Mouse (Mus musculus): ENCODE measurements around the gene Ank2. TPM values are rescaled to one million over a fixed set of nuclear protein-coding genes. Genes with fewer than 3 reads are reported as not detected.

Gene Ank2
- polyA plus RNA-seq, 1 experiment, result 5.8 TPM

DNA sequence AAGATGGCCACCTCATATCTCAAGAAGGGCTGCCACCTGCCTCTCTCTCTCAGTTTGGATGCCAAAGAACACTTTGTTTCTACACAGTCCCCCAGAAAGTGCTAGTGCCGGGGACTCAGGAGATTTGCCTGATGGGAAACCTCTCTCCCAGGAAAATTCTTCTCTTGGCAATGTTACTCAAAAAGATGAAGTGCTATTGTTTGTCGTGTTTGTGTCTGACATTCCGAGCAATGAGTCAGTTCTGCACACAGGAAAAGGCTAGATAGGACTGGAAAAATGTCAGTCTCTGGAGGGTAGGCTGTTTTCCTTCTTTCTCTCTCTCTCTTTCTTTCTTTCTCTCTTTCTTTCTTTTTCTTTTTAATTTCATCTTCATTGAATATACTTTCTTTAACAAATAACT, 577.2 kb downstream of the Ank2 start:
- H3K4me3 ChIP-seq (replicated peaks; ENCODE audit: extremely low read depth, low read depth, low read length), result no peak overlapping the region
- H3K4me1 ChIP-seq (ENCODE audit: control insufficient read depth, insufficient read depth, low read length), result no peaks in the 10 kb centered on the region
- no peak for TF ChIP-seq POLR2A (IDR thresholded peaks at IDR 0.05; ENCODE audit: borderline replicate concordance, extremely low read depth, low read depth, low read length)
- no peak for TF ChIP-seq CTCF (IDR thresholded peaks at IDR 0.05; ENCODE audit: insufficient read depth, low read length)
- WGBS, result 27% methylated on average over 3 of the region's 3 CpGs
- DNase-seq, result no peak

- 70% methylated on average over 3 of the region's 3 CpGs for WGBS
- Histone ChIP-seq H3K4me1 (ENCODE audit: control insufficient read depth, insufficient read depth, low read length) (no peaks in the 10 kb centered on the region), H3K4me3 (replicated peaks; ENCODE audit: extremely low read depth, low read depth, low read length) (no peak overlapping the region)
- no peak for DNase-seq
- no peak for TF ChIP-seq POLR2A (IDR thresholded peaks at IDR 0.05; ENCODE audit: borderline replicate concordance, extremely low read depth, low read depth, low read length)
- no peak for TF ChIP-seq CTCF (IDR thresholded peaks at IDR 0.05; ENCODE audit: insufficient read depth, low read length)
These were observed 578.9 kb downstream of the Ank2 start for GRCm38 (mm10) chr3:126920296-126920695.

GRCm38 (mm10) chr3:126918805-126919473, 580.2 kb downstream of the Ank2 start:
- WGBS, result 70% methylated on average over 10 of the region's 10 CpGs
- Histone ChIP-seq H3K4me1 (ENCODE audit: control insufficient read depth, insufficient read depth, low read length) (no peaks in the 10 kb centered on the region), H3K4me3 (replicated peaks; ENCODE audit: extremely low read depth, low read depth, low read length) (no peak overlapping the region)
- TF ChIP-seq CTCF (IDR thresholded peaks at IDR 0.05; ENCODE audit: insufficient read depth, low read length) (no peak), POLR2A (IDR thresholded peaks at IDR 0.05; ENCODE audit: borderline replicate concordance, extremely low read depth, low read depth, low read length) (no peak)
- DNase-seq, result no peak

DNA sequence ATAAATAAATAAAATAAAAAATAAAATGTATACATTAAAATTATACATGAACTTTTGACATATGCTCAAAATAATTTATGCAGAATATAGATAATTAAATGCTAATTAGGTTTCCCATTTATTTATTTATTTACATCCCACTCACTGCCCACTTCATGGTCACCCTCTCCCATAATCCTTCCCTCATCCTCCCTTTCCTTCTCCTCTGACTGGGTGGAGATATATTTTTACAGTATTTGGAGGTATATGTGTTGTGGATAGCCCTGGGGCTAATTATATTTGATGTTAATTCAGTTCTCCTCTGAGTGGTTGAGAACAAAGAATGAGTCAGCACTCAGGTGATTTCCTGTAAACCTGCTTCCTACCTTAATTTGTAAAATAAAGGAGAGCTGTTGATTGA, 582.8 kb downstream of the Ank2 start:
- Histone ChIP-seq H3K4me1 (ENCODE audit: control insufficient read depth, insufficient read depth, low read length) (no peaks in the 10 kb centered on the region), H3K4me3 (replicated peaks; ENCODE audit: extremely low read depth, low read depth, low read length) (no peak overlapping the region)
- DNase-seq, result no peak
- TF ChIP-seq CTCF (IDR thresholded peaks at IDR 0.05; ENCODE audit: insufficient read depth, low read length), result no peak
- TF ChIP-seq POLR2A (IDR thresholded peaks at IDR 0.05; ENCODE audit: borderline replicate concordance, extremely low read depth, low read depth, low read length), result no peak

GRCm38 (mm10) chr3:126903543-126903942, 595.6 kb downstream of the Ank2 start:
- DNase-seq, result no peak
- WGBS, result 5% methylated on average over 3 of the region's 3 CpGs
- no peak overlapping the region for H3K4me3 ChIP-seq (replicated peaks; ENCODE audit: extremely low read depth, low read depth, low read length)
- TF ChIP-seq CTCF (IDR thresholded peaks at IDR 0.05; ENCODE audit: insufficient read depth, low read length) (peak; percentile 76), POLR2A (IDR thresholded peaks at IDR 0.05; ENCODE audit: borderline replicate concordance, extremely low read depth, low read depth, low read length) (no peak)
- no peaks in the 10 kb centered on the region for H3K4me1 ChIP-seq (ENCODE audit: control insufficient read depth, insufficient read depth, low read length)

DNA sequence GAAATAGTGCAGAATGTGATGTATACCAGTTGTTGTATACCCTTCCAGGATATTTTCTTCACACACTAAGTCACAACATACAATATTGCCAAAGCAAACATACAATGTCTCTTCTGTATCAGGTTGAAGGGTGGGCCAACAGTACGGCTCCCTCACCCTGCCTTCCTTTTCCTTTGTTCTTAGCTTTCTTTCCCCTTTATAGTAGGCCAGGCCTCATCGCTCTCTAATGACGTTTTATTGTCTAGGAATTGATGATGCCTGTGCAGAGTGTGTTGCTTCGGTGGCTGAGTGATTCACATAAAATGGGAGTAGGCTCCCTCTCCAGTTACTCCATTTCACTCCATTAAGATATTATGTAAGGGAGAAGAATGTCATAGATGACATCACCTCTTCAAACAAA, 612.5 kb downstream of the Ank2 start:
- WGBS, result 82% methylated on average over 4 of the region's 4 CpGs
- Histone ChIP-seq H3K4me1 (ENCODE audit: control insufficient read depth, insufficient read depth, low read length) (no peaks in the 10 kb centered on the region), H3K4me3 (replicated peaks; ENCODE audit: extremely low read depth, low read depth, low read length) (no peak overlapping the region)
- DNase-seq, result no peak
- TF ChIP-seq POLR2A (IDR thresholded peaks at IDR 0.05; ENCODE audit: borderline replicate concordance, extremely low read depth, low read depth, low read length) (no peak), CTCF (IDR thresholded peaks at IDR 0.05; ENCODE audit: insufficient read depth, low read length) (no peak)

DNA sequence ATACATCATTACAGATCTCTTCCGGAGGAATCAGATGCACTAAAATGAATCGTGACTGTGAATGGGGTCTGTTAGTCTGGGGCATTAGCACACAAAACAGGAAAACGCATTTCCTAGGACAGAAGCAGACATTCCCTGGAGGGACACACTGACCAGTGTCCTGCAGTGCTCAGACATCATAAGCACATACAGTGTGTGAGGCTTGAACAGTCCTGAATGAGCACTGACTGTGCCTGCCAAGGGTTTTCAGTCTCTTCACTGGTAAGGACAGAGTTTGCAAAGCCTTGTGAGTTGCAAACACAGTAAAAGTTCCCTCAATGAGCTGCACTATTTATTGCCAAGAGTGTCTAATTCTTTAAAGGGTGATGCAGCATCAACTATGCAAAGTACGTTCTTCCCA, 613.1 kb downstream of the Ank2 start:
- TF ChIP-seq POLR2A (IDR thresholded peaks at IDR 0.05; ENCODE audit: borderline replicate concordance, extremely low read depth, low read depth, low read length) (no peak), CTCF (IDR thresholded peaks at IDR 0.05; ENCODE audit: insufficient read depth, low read length) (no peak)
- 74% methylated on average over 4 of the region's 4 CpGs for WGBS
- no peak for DNase-seq
- Histone ChIP-seq H3K4me1 (ENCODE audit: control insufficient read depth, insufficient read depth, low read length) (no peaks in the 10 kb centered on the region), H3K4me3 (replicated peaks; ENCODE audit: extremely low read depth, low read depth, low read length) (no peak overlapping the region)

DNA sequence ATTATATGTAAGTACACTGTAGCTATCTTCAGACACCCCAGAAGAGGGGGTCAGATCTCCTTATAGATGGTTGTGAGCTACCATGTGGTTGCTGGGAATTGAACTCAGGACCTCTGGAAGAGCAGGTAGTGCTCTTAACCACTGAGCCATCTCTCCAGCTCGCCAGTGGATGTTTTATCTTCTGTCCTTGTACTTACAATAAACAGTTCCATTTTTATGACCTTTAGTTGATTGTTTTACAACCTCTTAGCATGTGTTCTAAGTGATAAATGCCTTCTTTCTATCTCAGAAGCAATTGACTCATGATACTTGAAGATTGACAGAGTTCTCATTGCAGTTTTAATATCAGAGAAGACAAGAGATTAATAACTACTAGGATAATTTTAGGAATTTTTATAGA, 620.9 kb downstream of the Ank2 start:
- Histone ChIP-seq H3K4me3 (replicated peaks; ENCODE audit: extremely low read depth, low read depth, low read length) (no peak overlapping the region), H3K4me1 (ENCODE audit: control insufficient read depth, insufficient read depth, low read length) (no peaks in the 10 kb centered on the region)
- no peak for TF ChIP-seq CTCF (IDR thresholded peaks at IDR 0.05; ENCODE audit: insufficient read depth, low read length)
- no peak for TF ChIP-seq POLR2A (IDR thresholded peaks at IDR 0.05; ENCODE audit: borderline replicate concordance, extremely low read depth, low read depth, low read length)
- WGBS, result 47% methylated on average over 1 of the region's 1 CpGs
- DNase-seq, result no peak

Other genes starting within 250 kb of the Ank2 start
- 0.93 and 2.1 TPM in 2 replicates for gene Larp7, start 54.0 kb upstream of the Ank2 start, polyA plus RNA-seq (2012; rRNA removed)
- gene Zgrf1, start 54.1 kb upstream of the Ank2 start, polyA plus RNA-seq (2012; rRNA removed), result 0.27 and 0.58 TPM in 2 replicates
- gene Neurog2, start 133.8 kb upstream of the Ank2 start, polyA plus RNA-seq (2012; rRNA removed), result not detected in 2 replicates